In the genomic region with DNA sequence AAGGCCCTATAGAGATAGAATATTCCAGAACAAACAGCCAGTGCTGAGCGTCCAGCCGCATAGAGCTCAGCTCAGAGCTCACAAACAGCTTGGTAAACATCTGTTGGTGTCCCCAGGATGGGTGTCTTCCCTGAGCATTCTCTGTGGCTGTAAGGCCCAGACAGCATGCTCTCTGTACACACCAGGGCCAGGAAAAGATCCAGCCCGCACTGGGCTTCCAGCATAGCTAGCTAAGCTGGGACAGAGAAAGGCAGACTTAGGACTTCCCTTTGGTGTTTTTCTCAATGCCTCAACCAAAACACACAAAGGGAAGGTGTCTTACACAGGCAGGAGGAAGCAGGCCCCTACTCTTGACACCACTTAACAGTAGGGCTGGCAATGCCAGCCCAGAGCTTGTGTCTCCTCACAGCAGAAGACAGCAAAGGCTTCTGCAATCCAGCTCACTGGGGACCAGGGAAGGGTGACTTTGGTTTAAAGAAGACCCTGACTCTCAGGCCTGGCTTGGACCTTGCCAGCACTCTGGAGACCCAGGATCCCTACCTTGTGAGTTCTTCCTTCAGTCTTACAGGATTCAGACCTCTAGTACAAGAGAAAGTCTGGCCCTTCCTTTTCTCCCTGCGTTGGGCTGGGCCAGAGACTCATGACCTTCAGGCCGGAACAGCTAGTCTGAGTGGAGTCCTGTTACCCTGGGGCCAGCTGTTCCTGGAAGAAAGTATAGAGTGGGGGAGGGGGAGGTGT, we compare ENCODE assay signal across 8 mouse cellular contexts. TPM values are rescaled to one million over a fixed set of nuclear protein-coding genes. Genes with fewer than 3 reads are reported as not detected.
DNase-seq lines count a peak whose midpoint lies in the region; ATAC-seq lines count a peak whose summit lies in the region.

TSS of gene Gramd1a (minus strand) at position 601 of the 738 bp plus-strand sequence.

- no peak within 1 kb of the TSS for H3K4me3 ChIP-seq in hindbrain, embryonic 16.5 days (ENCODE audit: low read length)
- peak within 1 kb of the TSS; percentile 28 for H3K4me3 ChIP-seq in limb, embryonic 10.5 days
- no peak within 1 kb of the TSS for H3K4me3 ChIP-seq in neural tube, embryonic 11.5 days (ENCODE audit: low read depth, low read length)

- WGBS in hindbrain, embryonic 16.5 days: 74% methylated on average over 5 of the region's 5 CpGs
- 56% methylated on average over 5 of the region's 5 CpGs for WGBS in limb, embryonic 10.5 days
- WGBS in neural tube, embryonic 11.5 days: 67% methylated on average over 5 of the region's 5 CpGs

- H3K27me3 ChIP-seq in hindbrain, embryonic 16.5 days (replicated peaks; ENCODE audit: control insufficient read depth, insufficient read depth, low read length): no peaks in the 10 kb centered on the region
- no peaks in the 10 kb centered on the region for H3K27me3 ChIP-seq in limb, embryonic 10.5 days (ENCODE audit: low read depth, poor library complexity, severe bottlenecking)
- H3K27me3 ChIP-seq in neural tube, embryonic 11.5 days (ENCODE audit: control insufficient read depth, insufficient read depth, low read length): no peaks in the 10 kb centered on the region

- H3K4me2 ChIP-seq in hindbrain, embryonic 16.5 days (ENCODE audit: low read length): no peak within 1 kb of the TSS
- no peak within 1 kb of the TSS for H3K4me2 ChIP-seq in neural tube, embryonic 11.5 days (ENCODE audit: low read depth)

- peaks cover 9% of the 10 kb centered on the region for H3K4me1 ChIP-seq in hindbrain, embryonic 16.5 days (ENCODE audit: control insufficient read depth, insufficient read depth, low read depth, low read length)
- peaks cover 33% of the 10 kb centered on the region for H3K4me1 ChIP-seq in limb, embryonic 10.5 days
- 0 out of 2 replicates have a peak, but pooled peaks cover 6% of the 10 kb centered on the region for H3K4me1 ChIP-seq in neural tube, embryonic 11.5 days (ENCODE audit: control insufficient read depth, insufficient read depth, low read length)

- no peaks in the 10 kb centered on the region for H3K36me3 ChIP-seq in hindbrain, embryonic 16.5 days (ENCODE audit: control insufficient read depth, insufficient read depth, low read length)
- H3K36me3 ChIP-seq in limb, embryonic 10.5 days: no peaks in the 10 kb centered on the region
- no peaks in the 10 kb centered on the region for H3K36me3 ChIP-seq in neural tube, embryonic 11.5 days (ENCODE audit: control insufficient read depth, insufficient read depth, low read length)

- peak; percentile 26 for DNase-seq in cerebellum, adult 9-10 months
- DNase-seq in adrenal gland, postnatal 14 days: peak; percentile 74
- DNase-seq in gastrocnemius, postnatal 10 days: no peak
- DNase-seq in limb, embryonic 10.5 days (ENCODE audit: low spot score): no peak
- no peak for DNase-seq in neural tube, embryonic 11.5 days (ENCODE audit: low spot score)
- DNase-seq in cerebellum, adult 9-11 months: no peak

- no peak within 1 kb of the TSS for H3K27ac ChIP-seq in hindbrain, embryonic 16.5 days (ENCODE audit: low read depth, low read length)
- H3K27ac ChIP-seq in limb, embryonic 10.5 days: peak within 1 kb of the TSS; percentile 90
- no peak within 1 kb of the TSS for H3K27ac ChIP-seq in neural tube, embryonic 11.5 days (ENCODE audit: low read depth, low read length)

- no peak for ATAC-seq in cerebellum, adult (ENCODE audit: insufficient number of reproducible peaks, low FRiP score, low TSS enrichment)
- no peak for ATAC-seq in hindbrain, embryonic 16.5 days
- ATAC-seq in neural tube, embryonic 11.5 days (ENCODE audit: insufficient read depth, low FRiP score, low TSS enrichment): no peak

- no peak within 1 kb of the TSS for H3K9ac ChIP-seq in hindbrain, embryonic 16.5 days (ENCODE audit: low read depth, low read length)
- H3K9ac ChIP-seq in neural tube, embryonic 11.5 days (ENCODE audit: low read length): no peak within 1 kb of the TSS

- no peaks in the 10 kb centered on the region for H3K9me3 ChIP-seq in hindbrain, embryonic 16.5 days (ENCODE audit: control insufficient read depth, low read length)
- H3K9me3 ChIP-seq in limb, embryonic 10.5 days (replicated peaks): no peaks in the 10 kb centered on the region
- no peaks in the 10 kb centered on the region for H3K9me3 ChIP-seq in neural tube, embryonic 11.5 days (ENCODE audit: control insufficient read depth, low read length)

RNA-seq across cellular contexts. Expression of gene Gramd1a, which starts in this region (rescaled TPM):
- total RNA-seq in adrenal gland, postnatal 14 days (2021): 45.9 and 72.5 TPM in 2 replicates
- total RNA-seq in gastrocnemius, postnatal 10 days (2021): 10 to 100 TPM; 35.0 to 35.8 TPM
- 203 and 222 TPM in 2 replicates for polyA plus RNA-seq in hindbrain, embryonic 16.5 days (2015; fragmentation: Nextera tagmentation; extraction: Ambion mirVana)
- polyA plus RNA-seq in limb, embryonic 10.5 days (2016; fragmentation: Nextera tagmentation; extraction: Ambion mirVana): 87.3 and 106 TPM in 2 replicates
- polyA plus RNA-seq in neural tube, embryonic 11.5 days (2014; fragmentation: Nextera tagmentation; extraction: Ambion mirVana): 144 and 159 TPM in 2 replicates

Comparison
In these comparisons a context has a peak if more than half of its experiments do, and no peak if none do; other contexts are left out.
1. DNase-seq: peak in cerebellum, adult 9-10 months (single experiment) and adrenal gland, postnatal 14 days (single experiment); none in gastrocnemius, postnatal 10 days (single experiment), limb, embryonic 10.5 days (single experiment), neural tube, embryonic 11.5 days (single experiment) and cerebellum, adult 9-11 months (single experiment).